14 mouse cellular contexts compared by ENCODE assay signal in the genomic region with DNA sequence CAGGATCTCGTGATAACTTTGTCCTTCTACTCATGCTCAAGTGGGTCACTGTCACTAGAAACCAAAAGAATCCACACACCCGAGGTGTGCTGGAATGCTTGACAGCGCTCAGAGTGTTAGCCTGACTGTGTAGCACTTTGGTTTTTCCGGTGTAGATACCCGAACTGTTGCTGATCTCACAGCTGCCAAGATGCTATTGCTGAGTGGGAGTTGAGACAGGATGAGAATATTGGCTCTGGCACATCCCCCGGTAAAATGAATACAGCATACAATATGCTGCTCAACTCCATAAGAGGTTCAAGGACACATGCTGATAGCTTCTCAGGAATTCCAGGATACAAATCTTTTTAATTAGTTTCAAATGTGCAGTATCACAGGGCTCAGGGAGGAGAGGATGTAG. TPM values are rescaled to one million over a fixed set of nuclear protein-coding genes. Genes with fewer than 3 reads are reported as not detected.
DNase-seq lines count a peak whose midpoint lies in the region; ATAC-seq lines count a peak whose summit lies in the region.
"Had no signal": no experiment of that assay in that cellular context is flagged by ENCODE, and none has a peak within 500 bp of the region (broad histone marks: within the 10 kb centered on the region; RNA-seq: fewer than 3 reads in every experiment).

No protein-coding gene starts in this region.

- H3K4me3 ChIP-seq in forebrain, embryonic 10.5 days, result no peak overlapping the region
- H3K4me3 ChIP-seq in forebrain, embryonic 16.5 days (replicated peaks; ENCODE audit: low read length), result no peak overlapping the region
- H3K4me3 ChIP-seq in kidney, embryonic 15.5 days (replicated peaks), result no peak overlapping the region
- H3K4me3 ChIP-seq: midbrain, embryonic 15.5 days had no signal

- DNase-seq in forebrain, embryonic 10.5 days (ENCODE audit: extremely low spot score, low spot score), result no peak
- no peak for DNase-seq in kidney, adult 9 months
- DNase-seq in right cerebral cortex, adult 2 months (ENCODE audit: low spot score in 2 of 2), result peak; percentile 36 to 44
- DNase-seq in right cerebral cortex, postnatal 4 days, result no peak
- no peak for DNase-seq in thymus, postnatal 14 days
- no peak for DNase-seq in liver
- DNase-seq: cerebellum, postnatal 14 days; kidney, postnatal 36 days; lung, adult 18-20 months; spleen, adult 18-20 months; thymus, postnatal 4 days had no signal

- no peaks in the 10 kb centered on the region for H3K36me3 ChIP-seq in forebrain, embryonic 10.5 days (replicated peaks)
- H3K36me3 ChIP-seq in forebrain, embryonic 16.5 days (ENCODE audit: control insufficient read depth, insufficient read depth), result no peaks in the 10 kb centered on the region
- no peaks in the 10 kb centered on the region for H3K36me3 ChIP-seq in kidney, embryonic 15.5 days
- H3K36me3 ChIP-seq: midbrain, embryonic 15.5 days had no signal

- H3K27me3 ChIP-seq in forebrain, embryonic 10.5 days (ENCODE audit: poor library complexity, severe bottlenecking), result no peaks in the 10 kb centered on the region
- no peaks in the 10 kb centered on the region for H3K27me3 ChIP-seq in forebrain, embryonic 16.5 days (replicated peaks; ENCODE audit: control insufficient read depth, insufficient read depth, low read length)
- no peaks in the 10 kb centered on the region for H3K27me3 ChIP-seq in kidney, embryonic 15.5 days
- H3K27me3 ChIP-seq: midbrain, embryonic 15.5 days had no signal

- H3K27ac ChIP-seq in forebrain, embryonic 10.5 days, result peak overlapping the region; percentile 93
- H3K27ac ChIP-seq in forebrain, embryonic 16.5 days (ENCODE audit: low read length), result no peak overlapping the region
- H3K27ac ChIP-seq in kidney, embryonic 15.5 days, result peak overlapping the region; percentile 85
- H3K27ac ChIP-seq: midbrain, embryonic 15.5 days had no signal

- peaks cover 61% of the 10 kb centered on the region for H3K4me1 ChIP-seq in forebrain, embryonic 10.5 days
- H3K4me1 ChIP-seq in forebrain, embryonic 16.5 days (replicated peaks; ENCODE audit: control insufficient read depth, insufficient read depth, low read length), result peaks cover 23% of the 10 kb centered on the region
- peaks cover 53% of the 10 kb centered on the region for H3K4me1 ChIP-seq in kidney, embryonic 15.5 days

- ATAC-seq in forebrain, embryonic 16.5 days, result no peak
- ATAC-seq in kidney, embryonic 15.5 days (replicated peaks; ENCODE audit: low FRiP score), result peak; percentile 34
- ATAC-seq: midbrain, embryonic 15.5 days had no signal

- WGBS in forebrain, embryonic 10.5 days, result 70% methylated on average over 6 of the region's 6 CpGs
- 57% methylated on average over 6 of the region's 6 CpGs for WGBS in forebrain, embryonic 16.5 days
- 21% methylated on average over 6 of the region's 6 CpGs for WGBS in kidney, embryonic 15.5 days

- no peak overlapping the region for H3K9ac ChIP-seq in forebrain, embryonic 16.5 days (replicated peaks; ENCODE audit: low read depth, low read length)
- no peak overlapping the region for H3K9ac ChIP-seq in kidney, embryonic 15.5 days
- H3K9ac ChIP-seq: midbrain, embryonic 15.5 days had no signal

- H3K9me3 ChIP-seq in forebrain, embryonic 10.5 days, result no peaks in the 10 kb centered on the region
- H3K9me3 ChIP-seq in forebrain, embryonic 16.5 days (ENCODE audit: control insufficient read depth, low read length), result no peaks in the 10 kb centered on the region
- H3K9me3 ChIP-seq in kidney, embryonic 15.5 days (replicated peaks), result no peaks in the 10 kb centered on the region
- H3K9me3 ChIP-seq: midbrain, embryonic 15.5 days had no signal

- no peak overlapping the region for H3K4me2 ChIP-seq in forebrain, embryonic 16.5 days (ENCODE audit: low read length)
- H3K4me2 ChIP-seq in kidney, embryonic 15.5 days, result no peak overlapping the region
- H3K4me2 ChIP-seq: midbrain, embryonic 15.5 days had no signal

RNA-seq across cellular contexts. Expression of a gene that starts 12.6 kb away (rescaled TPM):
- 11.9 and 15.6 TPM in 2 replicates for polyA plus RNA-seq in forebrain, embryonic 10.5 days (2016; fragmentation: Nextera tagmentation; extraction: Ambion mirVana)
- 2.4 and 5.1 TPM in 2 replicates for polyA plus RNA-seq in forebrain, embryonic 16.5 days (2015; fragmentation: Nextera tagmentation; extraction: Ambion mirVana)
- polyA plus RNA-seq in kidney, embryonic 15.5 days (2015; fragmentation: Nextera tagmentation; extraction: Ambion mirVana), result 20.2 and 21.5 TPM in 2 replicates

RNA-seq across cellular contexts. Expression of a gene that starts 19.2 kb away (rescaled TPM):
- 0.16 and 0.34 TPM in 2 replicates for polyA plus RNA-seq in forebrain, embryonic 10.5 days (2016; fragmentation: Nextera tagmentation; extraction: Ambion mirVana)
- polyA plus RNA-seq in forebrain, embryonic 16.5 days (2015; fragmentation: Nextera tagmentation; extraction: Ambion mirVana), result not detected in 2 replicates
- polyA plus RNA-seq in kidney, embryonic 15.5 days (2015; fragmentation: Nextera tagmentation; extraction: Ambion mirVana), result not detected in 2 replicates

RNA-seq across cellular contexts. Expression of a gene that starts 19.2 kb away (rescaled TPM):
- polyA plus RNA-seq in forebrain, embryonic 10.5 days (2016; fragmentation: Nextera tagmentation; extraction: Ambion mirVana), result 54.3 and 56.6 TPM in 2 replicates
- 34.4 and 34.8 TPM in 2 replicates for polyA plus RNA-seq in forebrain, embryonic 16.5 days (2015; fragmentation: Nextera tagmentation; extraction: Ambion mirVana)
- 44.5 and 46.6 TPM in 2 replicates for polyA plus RNA-seq in kidney, embryonic 15.5 days (2015; fragmentation: Nextera tagmentation; extraction: Ambion mirVana)

RNA-seq across cellular contexts. Expression of a gene that starts 39.4 kb away (rescaled TPM):
- 2.9 and 3.4 TPM in 2 replicates for polyA plus RNA-seq in forebrain, embryonic 10.5 days (2016; fragmentation: Nextera tagmentation; extraction: Ambion mirVana)
- polyA plus RNA-seq in forebrain, embryonic 16.5 days (2015; fragmentation: Nextera tagmentation; extraction: Ambion mirVana), result 1.0 and 1.6 TPM in 2 replicates
- polyA plus RNA-seq in kidney, embryonic 15.5 days (2015; fragmentation: Nextera tagmentation; extraction: Ambion mirVana), result 0.18 and 0.37 TPM in 2 replicates

Comparison
In these comparisons a context has a peak if more than half of its experiments do, and no peak if none do; other contexts are left out.
1. DNase-seq: peak in right cerebral cortex, adult 2 months (2 of 2); none in forebrain, embryonic 10.5 days (single experiment), kidney, adult 9 months (single experiment), right cerebral cortex, postnatal 4 days (single experiment), thymus, postnatal 14 days (single experiment) and liver (single experiment).